Mouse (Mus musculus): ENCODE data around the gene Gm21863. TPM values are rescaled to one million over a fixed set of nuclear protein-coding genes. Genes with fewer than 3 reads are reported as not detected.
"Not testable (repeated sequence)": the region's sequence is repeated elsewhere in the genome, so short reads cannot be mapped to it uniquely, and the experiment has no call there.

Gene Gm21863
- not detected in 2 replicates for polyA plus RNA-seq (2016; fragmentation: Nextera tagmentation; extraction: Ambion mirVana)

DNA sequence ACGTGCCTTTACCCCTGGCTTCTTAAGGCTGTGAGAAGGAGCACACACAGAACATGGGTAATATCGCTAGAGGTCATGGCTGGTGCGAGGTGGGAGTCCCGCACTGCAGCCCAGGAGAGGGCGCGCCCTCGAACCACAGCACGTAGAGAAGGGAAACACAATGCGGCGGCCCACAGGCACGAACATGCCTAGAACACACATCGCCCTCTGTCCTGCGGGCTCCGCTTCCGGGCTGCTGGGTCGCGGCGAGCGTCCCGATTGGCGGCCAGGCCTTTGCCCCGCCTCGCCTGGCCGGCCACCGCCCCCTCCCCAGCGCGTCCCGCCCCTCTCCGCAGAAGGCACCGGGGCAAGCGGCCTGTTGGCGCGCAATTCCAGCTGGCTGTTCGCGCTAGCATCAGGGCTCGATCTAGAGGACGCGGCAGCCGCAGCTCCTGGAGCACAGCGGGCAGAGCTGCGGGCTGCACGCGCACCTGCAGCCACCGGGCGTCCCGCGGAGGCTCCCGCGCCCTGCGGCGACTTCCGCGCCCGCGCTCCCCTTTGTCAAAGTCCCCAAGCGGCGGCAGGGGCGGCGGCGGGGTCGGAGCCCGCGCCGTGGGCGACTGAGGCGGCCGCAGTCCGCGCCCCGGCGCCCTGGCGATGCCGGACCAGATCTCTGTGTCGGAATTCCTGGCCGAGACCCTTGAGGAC, at the start of gene Gm21863:
TSS of gene Gm21863 (plus strand) at position 637 of the 687 bp plus-strand sequence.
- H3K27me3 ChIP-seq (replicated peaks); H3K27ac ChIP-seq; H3K4me2 ChIP-seq; H3K9ac ChIP-seq; H3K4me3 ChIP-seq; H3K4me1 ChIP-seq; H3K9me3 ChIP-seq (replicated peaks); H3K36me3 ChIP-seq: not testable (repeated sequence)
- peak; percentile 72 for ATAC-seq
- 16% methylated on average over 45 of the region's 75 CpGs for WGBS (ENCODE audit: insufficient replicate concordance)

DNA sequence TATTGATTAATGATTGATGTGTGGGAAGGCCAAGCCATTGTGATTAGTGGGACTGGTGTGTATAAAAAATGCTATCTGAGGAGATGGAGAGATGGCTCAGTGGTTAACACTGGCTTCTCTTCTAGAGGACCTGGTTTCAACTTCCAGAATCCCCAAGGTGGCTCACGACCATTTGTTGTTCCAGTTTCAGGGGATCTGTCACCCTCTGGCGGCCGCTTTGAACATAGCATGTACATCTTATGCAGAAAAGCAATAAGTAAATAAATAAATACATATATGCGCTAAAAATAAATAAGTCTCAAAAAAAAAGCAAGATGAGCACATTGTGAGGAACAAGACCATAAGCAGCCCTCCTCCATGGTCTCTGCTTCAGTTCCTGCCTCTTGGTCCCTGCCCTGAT, 26.3 kb upstream of the Gm21863 start:
- H3K4me2 ChIP-seq; H3K36me3 ChIP-seq; ATAC-seq; H3K4me1 ChIP-seq; H3K27me3 ChIP-seq (replicated peaks); H3K9ac ChIP-seq; H3K4me3 ChIP-seq; H3K27ac ChIP-seq: not testable (repeated sequence)
- 0 out of 2 replicates have a peak, but pooled peaks cover 16% of the 10 kb centered on the region for H3K9me3 ChIP-seq (replicated peaks)
- WGBS (ENCODE audit: insufficient replicate concordance), result 24% methylated on average over 4 of the region's 4 CpGs
